Mouse (Mus musculus) embryonic fibroblast, embryonic 13.5 days (primary cell): ENCODE results near the gene Aip.
"Not testable (repeated sequence)": the region's sequence is repeated elsewhere in the genome, so short reads cannot be mapped to it uniquely, and the experiment has no call there.

Experiments
- CTCF ChIP-seq: IDR thresholded peaks from 2 replicates; pipeline ENCODE4 v1.5.1; 2011; ENCODE audit warnings: mild to moderate bottlenecking, control low read depth, low read length, moderate library complexity, borderline replicate concordance; ENCODE audit not compliant: insufficient read depth
- POLR2A ChIP-seq: IDR thresholded peaks from 2 replicates; pipeline ENCODE4 v1.6.1; 2011; ENCODE audit warnings: low read depth, mild to moderate bottlenecking, control low read depth, low read length, moderate library complexity

DNA sequence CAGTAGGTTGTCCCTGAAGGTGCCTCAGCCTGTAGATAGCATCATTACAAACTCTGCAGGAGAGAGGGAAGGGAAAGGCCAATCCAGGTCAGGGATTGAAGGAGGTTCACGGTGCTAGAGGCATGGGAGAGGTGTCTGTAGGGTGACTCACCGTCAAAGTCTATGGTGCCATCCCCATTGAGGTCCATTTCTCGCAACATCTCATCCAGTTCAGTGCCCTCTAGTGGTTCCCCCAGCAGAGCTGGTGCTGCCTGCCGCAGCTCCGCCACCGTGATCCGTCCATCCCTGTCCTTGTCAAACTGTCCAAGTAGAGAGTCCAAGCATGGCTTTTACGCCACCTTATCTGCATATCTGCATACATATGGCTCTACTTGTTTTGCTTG, 10.3 kb upstream of the Aip start:
- TF ChIP-seq POLR2A, CTCF: not testable (repeated sequence)
